Mouse (Mus musculus) embryo, embryonic 10 days (tissue): Measurements from ENCODE around the gene Cideb.

Experiments
- DNase-seq: peaks from one replicate; pipeline ENCODE4 v3.0.0-alpha.2; 2015; ENCODE audit warnings: low spot score

Gene Cideb

GRCm38 (mm10) chr14:55763166-55763565 lies 4.9 kb upstream of the Cideb start:
- DNase-seq, result no peak

GRCm38 (mm10) chr14:55762001-55762821 lies 4.0 kb upstream of the Cideb start:
- peak; percentile 79 for DNase-seq

- no peak for DNase-seq
Measured at GRCm38 (mm10) chr14:55761163-55761562, 2.9 kb upstream of the Cideb start, which contains the start of gene Ltb4r2. TSS of gene Ltb4r2 (plus strand) at chr14:55761428.

DNA sequence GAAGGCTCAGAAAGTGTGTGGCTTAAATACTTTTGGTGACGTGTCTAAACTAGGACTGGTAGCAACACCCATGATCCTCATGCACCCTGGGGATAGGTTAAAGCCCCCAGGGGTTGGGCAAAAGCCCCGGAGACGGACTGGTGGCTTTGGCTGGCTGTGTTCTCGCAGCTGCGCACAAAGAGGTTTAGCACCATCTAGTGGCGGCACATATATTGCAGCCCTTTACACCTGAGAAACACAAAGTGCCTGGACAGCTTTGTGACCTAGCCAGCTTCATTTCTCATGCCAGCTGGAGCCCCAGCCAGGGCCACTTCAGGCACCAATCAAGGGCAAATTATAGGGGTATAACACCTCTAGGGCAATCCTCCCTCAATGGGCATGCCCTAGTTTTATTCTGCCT lies 1.9 kb upstream of the Cideb start:
- peak; percentile 91 for DNase-seq

GRCm38 (mm10) chr14:55757566-55757965 lies 692 bp downstream of the Cideb start:
- no peak for DNase-seq

- no peak for DNase-seq
Measured at GRCm38 (mm10) chr14:55747051-55747847, 11.0 kb downstream of the Cideb start.

GRCm38 (mm10) chr14:55745861-55746237 lies 12.4 kb downstream of the Cideb start:
- no peak for DNase-seq

DNA sequence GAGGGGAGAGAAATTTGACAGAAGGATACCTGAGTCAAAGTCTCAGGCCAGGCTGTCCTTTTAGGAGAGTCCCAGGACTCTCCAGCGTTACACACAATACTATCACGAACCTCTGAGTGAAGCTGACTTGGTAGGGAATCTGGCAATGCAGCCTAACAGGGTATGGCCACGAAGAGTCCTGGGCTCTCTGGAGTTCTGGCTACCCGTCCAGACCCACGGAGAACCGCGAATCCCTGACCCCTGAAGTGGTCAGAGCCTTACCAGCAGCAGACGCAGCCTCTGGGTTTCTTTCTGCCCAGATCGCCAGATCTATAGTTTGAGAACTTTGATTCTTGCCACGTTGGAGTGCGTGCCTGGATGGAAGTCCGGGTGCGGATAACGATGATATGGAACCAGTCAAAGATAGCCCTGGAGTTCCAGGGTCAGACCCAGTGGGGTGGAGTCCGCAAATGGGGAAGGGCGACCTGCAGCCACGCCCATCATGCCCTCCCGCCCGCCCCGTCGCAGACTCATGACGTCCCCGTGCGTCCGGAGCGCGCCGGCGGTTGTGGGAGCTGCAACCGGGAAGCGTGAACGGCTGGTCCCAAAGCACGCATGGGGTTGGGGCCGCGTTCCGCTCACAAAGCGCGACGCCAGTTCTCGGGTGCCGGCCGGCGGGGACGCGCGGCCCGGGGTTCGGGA lies 12.9 kb downstream of the Cideb start, which contains the start of the genes Dhrs1 and Nop9:
Gene Dhrs1 (minus strand): TSS at position 511 of the 681 bp plus-strand sequence.
Gene Nop9 (plus strand): TSS at position 514 of the 681 bp plus-strand sequence.
- peak; percentile 94 for DNase-seq

DNA sequence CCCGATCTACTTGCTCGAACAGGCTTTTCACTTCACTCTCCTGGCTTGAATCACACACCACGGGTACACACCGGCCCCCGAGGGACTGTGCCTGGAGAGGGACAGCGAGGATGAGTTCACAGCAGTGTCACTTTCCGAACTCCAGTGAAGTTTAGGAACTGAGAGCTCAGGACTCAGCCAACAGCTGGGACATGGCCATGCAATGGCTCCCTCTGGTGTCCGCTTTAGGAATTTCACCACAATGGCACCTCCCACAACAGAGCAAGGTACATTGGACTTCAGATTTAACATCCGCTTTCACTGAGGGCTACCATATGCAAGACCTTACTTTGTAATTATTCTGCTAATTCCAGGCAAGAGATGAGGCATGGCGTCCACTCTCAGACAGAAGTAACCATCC lies 14.5 kb downstream of the Cideb start:
- peak; percentile 91 for DNase-seq

- DNase-seq, result no peak
Measured at GRCm38 (mm10) chr14:55737086-55737687, 21.1 kb downstream of the Cideb start.

GRCm38 (mm10) chr14:55735758-55736157 lies 22.5 kb downstream of the Cideb start:
- no peak for DNase-seq

GRCm38 (mm10) chr14:55735334-55735733 lies 22.9 kb downstream of the Cideb start:
- DNase-seq, result no peak

DNA sequence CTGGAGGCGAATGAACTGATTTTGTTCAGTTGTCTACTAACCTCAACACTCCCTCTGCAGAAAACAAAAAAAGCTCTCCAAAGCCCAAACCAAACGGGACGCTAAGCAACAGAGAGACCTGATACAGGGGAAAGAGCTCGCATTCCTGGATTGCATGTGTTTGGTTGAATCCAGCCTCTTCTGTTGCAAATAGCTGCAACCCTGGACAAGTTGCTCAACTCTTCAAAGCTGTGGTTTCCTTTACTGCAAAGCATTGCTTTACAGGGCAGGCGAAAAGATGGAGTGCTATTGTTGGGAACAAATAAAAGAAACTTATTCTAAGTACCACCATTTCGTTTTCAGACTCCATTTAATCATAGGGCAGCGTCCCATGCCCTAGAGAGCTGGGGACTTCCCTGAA lies 23.4 kb downstream of the Cideb start:
- no peak for DNase-seq

DNA sequence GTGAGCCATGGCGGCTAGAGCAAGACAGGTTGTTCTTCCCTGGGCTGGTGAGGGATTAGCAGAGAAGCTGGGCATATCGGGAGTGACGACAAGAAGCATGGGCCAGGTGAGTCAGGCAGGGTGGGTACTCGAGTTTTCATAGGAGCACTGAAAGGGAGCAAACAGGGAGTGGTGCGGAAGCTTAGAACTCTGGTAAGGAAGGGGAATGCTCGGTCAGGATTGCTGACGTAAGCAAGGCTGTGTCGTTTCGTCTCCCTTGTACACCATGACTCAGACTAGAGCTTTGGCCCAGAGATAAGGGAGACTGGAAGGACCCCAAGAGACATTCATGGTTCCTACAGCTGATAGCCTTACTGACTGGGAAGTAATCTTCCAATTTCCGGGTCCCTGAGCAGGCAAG lies 24.4 kb downstream of the Cideb start:
- DNase-seq, result no peak

- DNase-seq, result no peak
Measured at GRCm38 (mm10) chr14:55730531-55731032, 27.7 kb downstream of the Cideb start.

GRCm38 (mm10) chr14:55730116-55730515 lies 28.1 kb downstream of the Cideb start:
- no peak for DNase-seq

DNA sequence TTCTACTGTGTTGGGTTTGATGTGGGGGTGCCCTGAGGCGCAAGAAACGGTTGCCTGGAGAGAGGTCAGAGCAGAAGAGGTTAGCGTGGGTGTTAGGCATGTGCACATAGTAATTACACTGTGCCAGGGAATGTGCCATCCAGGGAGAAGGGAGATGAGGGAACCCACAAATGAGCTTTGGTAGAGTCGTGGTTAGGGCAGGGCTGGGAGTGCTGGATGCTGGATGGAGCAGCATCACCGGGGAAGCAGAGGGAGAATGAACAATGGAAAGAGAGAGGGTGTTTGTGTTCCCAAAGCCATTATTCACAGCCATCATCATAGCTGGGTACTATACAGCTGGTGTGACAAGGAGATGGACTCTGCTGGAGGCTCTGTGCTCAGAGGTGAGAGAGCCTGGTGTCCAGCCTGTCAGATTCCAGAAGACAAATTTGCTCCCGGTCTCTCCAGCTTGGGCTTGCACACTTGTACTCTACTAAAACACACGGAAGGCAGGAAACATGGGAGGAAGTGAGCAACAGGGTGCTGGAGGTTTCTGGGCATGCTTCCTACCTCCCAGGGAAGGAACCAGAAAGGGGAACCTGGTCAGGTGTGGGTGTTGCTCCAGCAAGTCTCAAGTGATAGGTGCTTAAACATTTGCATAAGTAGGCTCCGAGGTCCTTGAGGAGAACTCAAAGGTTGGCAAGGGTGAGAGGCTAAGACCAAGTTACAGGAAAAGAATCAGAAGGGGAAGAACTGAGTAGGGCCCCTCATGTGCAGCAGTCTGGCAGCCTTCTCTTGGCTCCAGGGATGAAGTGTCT lies 30.2 kb downstream of the Cideb start:
- DNase-seq, result no peak

DNA sequence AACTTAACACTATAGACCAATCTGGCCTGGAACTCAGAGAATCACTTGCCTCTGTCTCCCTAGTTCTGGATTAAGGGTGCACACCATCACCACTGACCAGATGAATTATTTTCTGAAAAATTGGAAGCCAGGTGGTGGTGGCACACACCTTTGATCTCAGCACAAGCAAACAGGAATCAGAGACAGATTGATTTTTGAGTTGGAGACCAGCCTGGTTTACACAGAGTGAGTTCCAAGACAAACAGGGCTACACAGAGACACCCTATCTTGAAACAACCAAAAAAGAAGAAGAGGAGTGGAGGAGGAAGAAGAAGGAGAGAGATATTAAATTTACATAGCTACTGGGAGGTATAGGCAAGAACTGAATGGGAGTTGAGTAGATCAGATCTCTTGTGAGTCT lies 32.0 kb downstream of the Cideb start:
- DNase-seq, result no peak

GRCm38 (mm10) chr14:55724411-55724871 lies 33.8 kb downstream of the Cideb start:
- DNase-seq, result no peak

GRCm38 (mm10) chr14:55723433-55723832 lies 34.8 kb downstream of the Cideb start:
- no peak for DNase-seq

DNA sequence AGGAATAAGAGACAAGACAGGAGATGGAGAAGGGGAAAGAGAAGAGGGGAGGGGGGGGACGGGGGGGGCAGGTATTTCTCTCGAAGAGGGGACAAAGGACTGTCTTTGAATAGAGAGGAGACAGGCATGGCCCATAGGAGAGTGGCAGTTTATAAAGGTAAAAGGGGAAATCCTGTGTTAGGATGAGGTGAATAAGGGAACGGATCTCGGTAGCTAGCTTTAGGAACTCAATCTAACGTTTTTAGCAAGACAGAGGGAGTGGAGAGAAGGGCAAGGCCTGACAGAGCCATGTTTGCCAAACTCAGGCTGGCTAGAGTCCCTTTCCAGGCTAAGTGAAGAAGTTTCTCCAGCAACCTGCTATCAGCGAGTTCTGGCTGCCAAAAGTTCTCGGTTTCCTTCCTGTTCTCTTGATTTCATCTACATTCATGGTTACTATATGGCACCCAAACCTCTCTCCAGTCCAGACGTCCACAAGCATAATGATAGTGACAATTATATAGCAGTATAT lies 35.8 kb downstream of the Cideb start:
- no peak for DNase-seq
